Mouse (Mus musculus): Measurements from ENCODE around the gene Zfp260. TPM values are rescaled to one million over a fixed set of nuclear protein-coding genes. Genes with fewer than 3 reads are reported as not detected.

Zfp260 gene
- polyA plus RNA-seq, 1 experiment, result 5.7 TPM

GRCm38 (mm10) chr7:30155507-30155906 lies 60.9 kb downstream of the Zfp260 start:
- Histone ChIP-seq H3K4me3 (ENCODE audit: control insufficient read depth, low read depth, low read length) (no peak overlapping the region), H3K27me3 (ENCODE audit: control insufficient read depth, insufficient read depth, low read length) (no peaks in the 10 kb centered on the region), H3K27ac (ENCODE audit: control insufficient read depth, insufficient read depth, low read depth, low read length) (no peak overlapping the region), H3K36me3 (ENCODE audit: control insufficient read depth, insufficient read depth, low read length) (no peaks in the 10 kb centered on the region; the same call in 1 of the 2 replicates), H3K4me1 (ENCODE audit: control insufficient read depth, insufficient read depth, low read length) (no peaks in the 10 kb centered on the region)
- TF ChIP-seq POLR2A (IDR thresholded peaks at IDR 0.05; ENCODE audit: control insufficient read depth, low read depth, low read length) (no peak), CTCF (IDR thresholded peaks at IDR 0.05; ENCODE audit: control insufficient read depth, insufficient read depth, insufficient replicate concordance, low read depth, low read length) (no peak)

Other genes starting within 250 kb of the Zfp260 start
- 0.55 and 1.2 TPM in 2 replicates for gene Zfp940, start 241.1 kb upstream of the Zfp260 start, polyA plus RNA-seq (2012; rRNA removed)
- gene Zfp420, start 234.8 kb upstream of the Zfp260 start, polyA plus RNA-seq (2012; rRNA removed), result 1.0 and 1.1 TPM in 2 replicates
- 0.95 and 1.6 TPM in 2 replicates for gene Zfp27, start 188.2 kb upstream of the Zfp260 start, polyA plus RNA-seq (2012; rRNA removed)
- gene Zfp383, start 186.6 kb upstream of the Zfp260 start, polyA plus RNA-seq (2012; rRNA removed), result 0.82 and 1.0 TPM in 2 replicates
- gene Zfp74, start 140.7 kb upstream of the Zfp260 start, polyA plus RNA-seq (2012; rRNA removed), result 0.60 and 0.93 TPM in 2 replicates
- 2.5 and 2.7 TPM in 2 replicates for gene Zfp568, start 110.8 kb upstream of the Zfp260 start, polyA plus RNA-seq (2012; rRNA removed)
- gene Zfp14, start 43.4 kb upstream of the Zfp260 start, polyA plus RNA-seq (2012; rRNA removed), result 1.1 and 1.4 TPM in 2 replicates
- gene Zfp82, start 21.9 kb upstream of the Zfp260 start, polyA plus RNA-seq (2012; rRNA removed), result 0.65 and 0.67 TPM in 2 replicates
- gene Gm26920, start 4.4 kb upstream of the Zfp260 start, polyA plus RNA-seq (2012; rRNA removed), result not detected in 2 replicates
- 0.43 and 0.76 TPM in 2 replicates for gene Zfp566, start 4.2 kb upstream of the Zfp260 start, polyA plus RNA-seq (2012; rRNA removed)
- gene Zfp382, start 27.2 kb downstream of the Zfp260 start, polyA plus RNA-seq (2012; rRNA removed), result 3.7 and 4.9 TPM in 2 replicates
- 5.8 and 6.4 TPM in 2 replicates for gene Zfp146, start 75.0 kb downstream of the Zfp260 start, polyA plus RNA-seq (2012; rRNA removed)
- 4.0 and 5.2 TPM in 2 replicates for gene Cox7a1, start 89.4 kb downstream of the Zfp260 start, polyA plus RNA-seq (2012; rRNA removed)
- gene Capns1, start 104.0 kb downstream of the Zfp260 start, polyA plus RNA-seq (2012; rRNA removed), result 562 and 592 TPM in 2 replicates
- gene Polr2i, start 137.2 kb downstream of the Zfp260 start, polyA plus RNA-seq (2012; rRNA removed), result 242 and 257 TPM in 2 replicates
- 65.7 and 66.2 TPM in 2 replicates for gene Tbcb, start 137.5 kb downstream of the Zfp260 start, polyA plus RNA-seq (2012; rRNA removed)
- 0.63 and 0.89 TPM in 2 replicates for gene Ovol3, start 140.9 kb downstream of the Zfp260 start, polyA plus RNA-seq (2012; rRNA removed)
- 1.8 and 2.3 TPM in 2 replicates for gene Thap8, start 185.3 kb downstream of the Zfp260 start, polyA plus RNA-seq (2012; rRNA removed)
- 713 and 754 TPM in 2 replicates for gene Wdr62, start 185.6 kb downstream of the Zfp260 start, polyA plus RNA-seq (2012; rRNA removed)
- 4.8 and 6.6 TPM in 2 replicates for gene Clip3, start 197.0 kb downstream of the Zfp260 start, polyA plus RNA-seq (2012; rRNA removed)
- 36.5 and 38.0 TPM in 2 replicates for gene Alkbh6, start 213.9 kb downstream of the Zfp260 start, polyA plus RNA-seq (2012; rRNA removed)
- 7.4 and 9.6 TPM in 2 replicates for gene Syne4, start 220.0 kb downstream of the Zfp260 start, polyA plus RNA-seq (2012; rRNA removed)
- gene E130208F15Rik, start 227.0 kb downstream of the Zfp260 start, polyA plus RNA-seq (2012; rRNA removed), result 0.18 and 0.28 TPM in 2 replicates
- gene Sdhaf1, start 229.1 kb downstream of the Zfp260 start, polyA plus RNA-seq (2012; rRNA removed), result 6.1 and 6.5 TPM in 2 replicates

Measured in testis, adult 2 months (tissue).